Comparison of ENCODE assay signal across 21 mouse cellular contexts in genomic region chr5:92052866-92053265, GRCm38 (mm10).
"Had no signal": no experiment of that assay in that cellular context is flagged by ENCODE, and none has a peak within 500 bp of the region (broad histone marks: within the 10 kb centered on the region; RNA-seq: fewer than 3 reads in every experiment).

No protein-coding gene starts in this region.

- H3K4me3 ChIP-seq: limb, embryonic 15.5 days; lung, embryonic 15.5 days; midbrain, embryonic 10.5 days; midbrain, embryonic 12.5 days; myocyte; neural tube, embryonic 13.5 days; neural tube, embryonic 15.5 days; stomach, embryonic 15.5 days had no signal

- H3K9ac ChIP-seq: limb, embryonic 15.5 days; liver, embryonic 14.5 days; lung, embryonic 15.5 days; midbrain, embryonic 12.5 days; neural tube, embryonic 13.5 days; neural tube, embryonic 15.5 days; stomach, embryonic 15.5 days had no signal

- H3K27ac ChIP-seq: limb, embryonic 15.5 days; liver, embryonic 14.5 days; lung, embryonic 15.5 days; midbrain, embryonic 10.5 days; midbrain, embryonic 12.5 days; neural tube, embryonic 13.5 days; neural tube, embryonic 15.5 days; stomach, embryonic 15.5 days; stomach, postnatal 0 days had no signal

- H3K4me2 ChIP-seq: limb, embryonic 15.5 days; lung, embryonic 15.5 days; midbrain, embryonic 12.5 days; neural tube, embryonic 13.5 days; neural tube, embryonic 15.5 days; stomach, embryonic 15.5 days had no signal

- H3K4me1 ChIP-seq: limb, embryonic 15.5 days; lung, embryonic 15.5 days; midbrain, embryonic 10.5 days; midbrain, embryonic 12.5 days; neural tube, embryonic 13.5 days; neural tube, embryonic 15.5 days; stomach, embryonic 15.5 days had no signal

- H3K27me3 ChIP-seq: limb, embryonic 15.5 days; lung, embryonic 15.5 days; midbrain, embryonic 12.5 days; neural tube, embryonic 13.5 days; neural tube, embryonic 15.5 days; stomach, embryonic 15.5 days had no signal

- H3K9me3 ChIP-seq: limb, embryonic 15.5 days; lung, embryonic 15.5 days; midbrain, embryonic 10.5 days; midbrain, embryonic 12.5 days; neural tube, embryonic 13.5 days; neural tube, embryonic 15.5 days; stomach, embryonic 15.5 days had no signal

- ATAC-seq: midbrain, embryonic 16.5 days had no signal

- DNase-seq: lung, adult 2 months; lung, postnatal 10 days; lung, postnatal 36 days; midbrain, embryonic 14.5 days; retina, postnatal 1 day; right cerebral cortex, adult 18-20 months; right cerebral cortex, postnatal 14 days; thymus, adult 2 months; thymus, postnatal 25 days; thymus, postnatal 4 days had no signal
